Comparison of ENCODE assay signal across 8 mouse cellular contexts in genomic region chr1:34121157-34122015, GRCm38 (mm10).
DNase-seq lines count a peak whose midpoint lies in the region; ATAC-seq and TF ChIP-seq lines count a peak whose summit lies in the region.

No protein-coding gene starts in this region.

- peak overlapping the region; percentile 76 for H3K4me3 ChIP-seq in gastrocnemius, adult 2 months
- peak overlapping the region; percentile 9 for H3K4me3 ChIP-seq in hindbrain, embryonic 16.5 days (ENCODE audit: low read length)
- H3K4me3 ChIP-seq in limb, embryonic 13.5 days = peak overlapping the region; percentile 24
- H3K4me3 ChIP-seq in olfactory bulb, adult 2 months (ENCODE audit: insufficient read depth, low read depth, low read length) = peak overlapping the region; percentile 27

- 0 out of 2 replicates have a peak overlapping the region, but pooled peaks have one; percentile 18 for H3K9ac ChIP-seq in hindbrain, embryonic 16.5 days (ENCODE audit: low read depth, low read length)
- peak overlapping the region; percentile 40 for H3K9ac ChIP-seq in limb, embryonic 13.5 days

- no peaks in the 10 kb centered on the region for H3K9me3 ChIP-seq in hindbrain, embryonic 16.5 days (ENCODE audit: control insufficient read depth, low read length)
- H3K9me3 ChIP-seq in limb, embryonic 13.5 days = no peaks in the 10 kb centered on the region

- TF ChIP-seq CTCF in gastrocnemius, adult 2 months (IDR thresholded peaks at IDR 0.05) = no peak
- no peak for TF ChIP-seq CTCF in olfactory bulb, adult 2 months (IDR thresholded peaks at IDR 0.05; ENCODE audit: insufficient read depth, low read depth, low read length)

- no peaks in the 10 kb centered on the region for H3K27me3 ChIP-seq in hindbrain, embryonic 16.5 days (replicated peaks; ENCODE audit: control insufficient read depth, insufficient read depth, low read length)
- no peaks in the 10 kb centered on the region for H3K27me3 ChIP-seq in limb, embryonic 13.5 days

- 0 out of 2 replicates have a peak, but pooled peaks have one; percentile 31 for ATAC-seq in hindbrain, embryonic 16.5 days
- ATAC-seq in limb, embryonic 13.5 days (ENCODE audit: low FRiP score, low read depth) = peak; percentile 65
- ATAC-seq in megakaryocyte progenitor cell, adult 5-6 weeks (replicated peaks; ENCODE audit: poor library complexity) = no peak

- H3K27ac ChIP-seq in gastrocnemius, adult 2 months = peak overlapping the region; percentile 93
- H3K27ac ChIP-seq in hindbrain, embryonic 16.5 days (ENCODE audit: low read depth, low read length) = peak overlapping the region; percentile 44; the same call in 1 of the 2 replicates
- H3K27ac ChIP-seq in limb, embryonic 13.5 days = peak overlapping the region; percentile 53; the same call in 1 of the 2 replicates
- H3K27ac ChIP-seq in olfactory bulb, adult 2 months (ENCODE audit: insufficient read depth, low read depth, low read length) = no peak overlapping the region

- no peak for TF ChIP-seq POLR2A in olfactory bulb, adult 2 months (IDR thresholded peaks at IDR 0.05; ENCODE audit: insufficient read depth, low read depth, low read length)

- DNase-seq in frontal cortex, postnatal 36 days (ENCODE audit: low spot score in 2 of 2) = peak; percentile 24 to 31
- DNase-seq in frontal cortex, postnatal 10 days (ENCODE audit: low spot score in 2 of 2) = no peak
- peak; percentile 86 for DNase-seq in adrenal gland, postnatal 10 days
- peak; percentile 93 for DNase-seq in gastrocnemius, adult 2 months

- no peaks in the 10 kb centered on the region for H3K36me3 ChIP-seq in hindbrain, embryonic 16.5 days (ENCODE audit: control insufficient read depth, insufficient read depth, low read length)
- H3K36me3 ChIP-seq in limb, embryonic 13.5 days = no peaks in the 10 kb centered on the region

- 60% methylated on average over 29 of the region's 29 CpGs for WGBS in hindbrain, embryonic 16.5 days
- 51% methylated on average over 29 of the region's 29 CpGs for WGBS in limb, embryonic 13.5 days
- WGBS in olfactory bulb, adult 2 months = 29% methylated on average over 29 of the region's 29 CpGs

- intact Hi-C loops in gastrocnemius, adult 2 months (cut with DNase I) = loop anchor here (5.0 to 10.0 kb wide), 2 partner anchors 109 to 313 kb away; partner anchors contain the start of genes Ccdc115 and Imp4

- H3K4me1 ChIP-seq in hindbrain, embryonic 16.5 days (ENCODE audit: control insufficient read depth, insufficient read depth, low read depth, low read length) = peaks cover 7% of the 10 kb centered on the region
- peaks cover 26% of the 10 kb centered on the region for H3K4me1 ChIP-seq in limb, embryonic 13.5 days
- H3K4me1 ChIP-seq in olfactory bulb, adult 2 months (ENCODE audit: control insufficient read depth, insufficient read depth, low read length) = peaks cover 9% of the 10 kb centered on the region; the same call in 1 of the 2 replicates

- H3K4me2 ChIP-seq in hindbrain, embryonic 16.5 days (ENCODE audit: low read length) = peak overlapping the region; percentile 43
- H3K4me2 ChIP-seq in limb, embryonic 13.5 days (replicated peaks) = peak overlapping the region; percentile 57

Comparison
In these comparisons a context has a peak if more than half of its experiments do, and no peak if none do; other contexts are left out.
1. DNase-seq: peak in frontal cortex, postnatal 36 days (2 of 2), adrenal gland, postnatal 10 days (single experiment) and gastrocnemius, adult 2 months (single experiment); none in frontal cortex, postnatal 10 days (0 of 2).
2. H3K4me3 ChIP-seq: peak in every context shown above with its lines; median percentile 76 in gastrocnemius, adult 2 months; 27 in olfactory bulb, adult 2 months; 24 in limb, embryonic 13.5 days; 9 in hindbrain, embryonic 16.5 days.